Mouse (Mus musculus): ENCODE measurements around the gene Zfp385c.

DNA sequence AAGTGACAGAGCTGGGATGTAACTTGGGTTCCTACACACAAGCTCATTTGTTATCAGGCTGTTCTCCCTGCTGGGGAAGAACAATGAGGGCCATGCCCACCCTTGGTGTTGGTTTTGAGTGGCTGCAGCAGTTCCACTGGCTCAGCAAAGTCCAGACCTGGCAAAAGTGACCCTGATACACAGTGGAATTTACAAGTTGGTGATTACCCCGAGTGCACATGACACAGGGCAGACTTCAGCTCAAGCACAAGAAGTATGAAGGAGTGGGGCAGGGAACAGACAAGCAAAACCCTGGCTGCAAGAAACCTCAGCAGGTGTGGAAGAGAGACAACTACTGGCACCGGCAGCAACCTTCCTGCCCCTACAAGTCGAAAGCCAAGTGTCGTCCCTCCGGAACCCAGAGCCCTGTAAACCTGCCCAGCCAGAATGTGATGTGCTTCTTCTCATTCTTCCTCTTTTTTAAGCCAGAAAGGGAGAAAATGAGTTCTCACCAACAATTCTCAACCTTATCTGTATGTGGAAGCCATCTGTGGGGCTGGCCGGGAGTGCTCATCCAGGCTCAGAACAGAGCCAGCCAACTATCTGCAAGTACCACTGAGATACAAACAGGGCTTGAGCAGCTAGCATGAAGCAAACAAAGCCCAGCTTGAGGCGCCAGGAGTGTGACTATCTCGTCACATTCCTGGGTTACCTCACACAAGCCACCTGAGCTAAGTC is 29.7 kb upstream of the Zfp385c start:
- TF ChIP-seq CTCF (IDR thresholded peaks at IDR 0.05; ENCODE audit: borderline replicate concordance, control insufficient read depth, extremely low read depth, insufficient read depth, low read length, poor library complexity), result no peak
- no peak for TF ChIP-seq POLR2A (IDR thresholded peaks at IDR 0.05; ENCODE audit: control insufficient read depth, extremely low read depth, insufficient read depth, low read length, poor library complexity)
